Mouse (Mus musculus): Measurements from ENCODE around the gene Cd69. TPM values are rescaled to one million over a fixed set of nuclear protein-coding genes. Genes with fewer than 3 reads are reported as not detected.

Gene Cd69
- polyA plus RNA-seq, 1 experiment from 2014 or later, result not detected

Other genes starting within 250 kb of the Cd69 start
- 0.18 and 0.45 TPM in 2 replicates for gene Klrb1f, start 229.5 kb downstream of the Cd69 start, polyA plus RNA-seq (2016; fragmentation: Nextera tagmentation; extraction: Ambion mirVana)
- not detected in 2 replicates for gene Clec2e, start 174.5 kb downstream of the Cd69 start, polyA plus RNA-seq (2016; fragmentation: Nextera tagmentation; extraction: Ambion mirVana)
- gene Clec2d, start 94.8 kb downstream of the Cd69 start, polyA plus RNA-seq (2016; fragmentation: Nextera tagmentation; extraction: Ambion mirVana), result not detected in 2 replicates
- not detected in 2 replicates for gene 4922502D21Rik, start 56.4 kb upstream of the Cd69 start, polyA plus RNA-seq (2016; fragmentation: Nextera tagmentation; extraction: Ambion mirVana)
- gene Clec12a, start 67.3 kb upstream of the Cd69 start, polyA plus RNA-seq (2016; fragmentation: Nextera tagmentation; extraction: Ambion mirVana), result 0.38 and 0.40 TPM in 2 replicates
- 0.17 TPM in 1 of 2 replicates, not detected in the other for gene Clec12b, start 110.4 kb upstream of the Cd69 start, polyA plus RNA-seq (2016; fragmentation: Nextera tagmentation; extraction: Ambion mirVana)
- gene Clec1b, start 121.9 kb upstream of the Cd69 start, polyA plus RNA-seq (2016; fragmentation: Nextera tagmentation; extraction: Ambion mirVana), result 4.8 TPM in 2 replicates
- 0.12 and 0.16 TPM in 2 replicates for gene Clec9a, start 133.4 kb upstream of the Cd69 start, polyA plus RNA-seq (2016; fragmentation: Nextera tagmentation; extraction: Ambion mirVana)
- gene Clec1a, start 176.6 kb upstream of the Cd69 start, polyA plus RNA-seq (2016; fragmentation: Nextera tagmentation; extraction: Ambion mirVana), result 0.98 and 1.2 TPM in 2 replicates
- 0.07 TPM in 1 of 2 replicates, not detected in the other for gene Olr1, start 231.7 kb upstream of the Cd69 start, polyA plus RNA-seq (2016; fragmentation: Nextera tagmentation; extraction: Ambion mirVana)
- gene Tmem52b, start 237.1 kb upstream of the Cd69 start, polyA plus RNA-seq (2016; fragmentation: Nextera tagmentation; extraction: Ambion mirVana), result not detected in 2 replicates

Data from hindbrain, embryonic 12.5 days (tissue).